Mouse (Mus musculus) heart, embryonic 11.5 days (tissue): ENCODE results near the gene Slc16a13. TPM values are rescaled to one million over a fixed set of nuclear protein-coding genes. Genes with fewer than 3 reads are reported as not detected.

Source experiments
- ATAC-seq: fragments of 200-750 bp; cut with Nextera tagmentation; replicated peaks from 2 replicates; pipeline ENCODE4 v1.8.0; 2017; ENCODE audit warnings: moderate library complexity; ENCODE audit not compliant: insufficient number of reproducible peaks, low FRiP score, low TSS enrichment
- H3K27ac ChIP-seq: fragments of 300-500 bp; sonication (generic); 2 replicates; pipeline ENCODE4 v1.5.1; 2014; ENCODE audit warnings: mild to moderate bottlenecking, low read depth, low read length
- H3K27me3 ChIP-seq: fragments of 300-500 bp; sonication (generic); 2 replicates; pipeline ENCODE4 v1.6.1; 2014; ENCODE audit warnings: mild to moderate bottlenecking, low read length, mixed read lengths; ENCODE audit not compliant: control insufficient read depth, insufficient read depth
- H3K36me3 ChIP-seq: fragments of 300-500 bp; sonication (generic); 2 replicates; pipeline ENCODE4 v1.6.1; 2014; ENCODE audit warnings: mild to moderate bottlenecking, low read length, moderate library complexity, mixed read lengths; ENCODE audit not compliant: control insufficient read depth, insufficient read depth
- H3K4me1 ChIP-seq: fragments of 300-500 bp; sonication (generic); 2 replicates; pipeline ENCODE4 v1.6.1; 2014; ENCODE audit warnings: low read length; ENCODE audit not compliant: control insufficient read depth, insufficient read depth
- H3K4me2 ChIP-seq: fragments of 300-500 bp; sonication (generic); 2 replicates; pipeline ENCODE4 v1.6.1; 2014; ENCODE audit warnings: mild to moderate bottlenecking, moderate library complexity
- H3K4me3 ChIP-seq: fragments of 300-500 bp; sonication (generic); 2 replicates; pipeline ENCODE4 v1.5.1; 2014; ENCODE audit warnings: low read depth, low read length
- H3K9ac ChIP-seq: fragments of 300-500 bp; sonication (generic); 2 replicates; pipeline ENCODE4 v1.6.1; 2014; ENCODE audit warnings: mild to moderate bottlenecking, low read depth, low read length, moderate library complexity
- H3K9me3 ChIP-seq: fragments of 300-500 bp; sonication (generic); replicated peaks from 2 replicates; pipeline ENCODE4 v1.6.1; 2016; ENCODE audit warnings: low read length; ENCODE audit not compliant: control insufficient read depth
- WGBS: fragments of 180-500 bp; shearing (Covaris S2); extraction: QIAGEN DNeasy Blood & Tissue Kit; methylation state at CpG from one replicate; pipeline ENCODE4 v1.1.7; 2014; ENCODE audit not compliant: insufficient replicate concordance; 5-methylcytosine and 5-hydroxymethylcytosine counted together
- polyA plus RNA-seq: library from polyadenylated mRNA; unstranded; fragments of >200 nt; fragmentation: Nextera tagmentation; extraction: Ambion mirVana; gene quantifications from 2 replicates; pipeline ENCODE4 v1.2.1, GENCODE M21; 2014

Slc16a13 gene
- polyA plus RNA-seq, 1 experiment from 2014 or later = 7.6 TPM

- WGBS = 87% methylated on average over 15 of the region's 15 CpGs
- H3K9me3 ChIP-seq = no peaks in the 10 kb centered on the region
- H3K9ac ChIP-seq = no peak overlapping the region
- H3K4me2 ChIP-seq = peak overlapping the region; percentile 83
- no peak for ATAC-seq
- H3K27ac ChIP-seq = no peak overlapping the region
- H3K4me1 ChIP-seq = peaks cover 27% of the 10 kb centered on the region
- no peaks in the 10 kb centered on the region for H3K36me3 ChIP-seq
- H3K4me3 ChIP-seq = no peak overlapping the region
- peaks cover 44% of the 10 kb centered on the region for H3K27me3 ChIP-seq
Observed at GRCm38 (mm10) chr11:70218741-70219470, 2.0 kb downstream of the Slc16a13 start.

DNA sequence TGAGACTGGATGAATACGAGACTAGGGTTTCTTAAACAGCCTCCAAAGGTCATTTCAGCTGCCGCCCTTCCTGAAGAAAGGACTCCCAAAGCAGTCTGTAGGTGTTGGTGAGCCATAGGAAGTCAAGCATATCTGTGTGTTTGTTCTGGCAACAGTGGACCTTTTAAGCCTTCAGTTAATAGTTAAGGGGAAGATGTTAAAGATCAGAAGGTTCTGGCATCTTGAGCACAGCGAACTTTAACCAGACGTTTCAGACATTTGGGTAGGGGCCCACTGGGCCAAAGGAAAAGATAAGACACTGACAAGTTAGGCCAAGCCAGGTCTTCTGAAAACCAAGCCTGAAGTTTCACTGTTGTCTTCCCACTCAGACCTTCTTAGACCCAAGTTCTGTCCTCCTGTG is 2.8 kb downstream of the Slc16a13 start:
- ATAC-seq = no peak
- Histone ChIP-seq H3K9me3 (no peaks in the 10 kb centered on the region), H3K36me3 (no peaks in the 10 kb centered on the region), H3K27me3 (peaks cover 52% of the 10 kb centered on the region), H3K4me2 (no peak overlapping the region), H3K9ac (no peak overlapping the region), H3K27ac (no peak overlapping the region), H3K4me3 (no peak overlapping the region), H3K4me1 (peaks cover 29% of the 10 kb centered on the region)
- 63% methylated on average over 4 of the region's 4 CpGs for WGBS

GRCm38 (mm10) chr11:70216103-70216502 is 4.8 kb downstream of the Slc16a13 start:
- ATAC-seq = no peak
- no peak overlapping the region for H3K9ac ChIP-seq
- peaks cover 21% of the 10 kb centered on the region for H3K4me1 ChIP-seq
- WGBS = 47% methylated on average over 3 of the region's 3 CpGs
- no peak overlapping the region for H3K27ac ChIP-seq
- no peak overlapping the region for H3K4me3 ChIP-seq
- H3K36me3 ChIP-seq = no peaks in the 10 kb centered on the region
- no peaks in the 10 kb centered on the region for H3K9me3 ChIP-seq
- H3K4me2 ChIP-seq = no peak overlapping the region
- peaks cover 57% of the 10 kb centered on the region for H3K27me3 ChIP-seq

- peaks cover 20% of the 10 kb centered on the region for H3K4me1 ChIP-seq
- H3K9ac ChIP-seq = no peak overlapping the region
- H3K27me3 ChIP-seq = peaks cover 57% of the 10 kb centered on the region
- H3K4me3 ChIP-seq = no peak overlapping the region
- ATAC-seq = no peak
- H3K36me3 ChIP-seq = no peaks in the 10 kb centered on the region
- H3K9me3 ChIP-seq = no peaks in the 10 kb centered on the region
- no peak overlapping the region for H3K27ac ChIP-seq
- H3K4me2 ChIP-seq = peak overlapping the region; percentile 72; the same call in 1 of the 2 replicates
- 12% methylated on average over 22 of the region's 22 CpGs for WGBS
Observed at GRCm38 (mm10) chr11:70215301-70215700, 5.6 kb downstream of the Slc16a13 start.

- peaks cover 57% of the 10 kb centered on the region for H3K27me3 ChIP-seq
- peak overlapping the region; percentile 72 for H3K4me2 ChIP-seq
- peak overlapping the region; percentile 45 for H3K4me3 ChIP-seq
- no peak overlapping the region for H3K9ac ChIP-seq
- H3K4me1 ChIP-seq = peaks cover 16% of the 10 kb centered on the region
- WGBS = 11% methylated on average over 18 of the region's 18 CpGs
- no peaks in the 10 kb centered on the region for H3K9me3 ChIP-seq
- ATAC-seq = no peak
- H3K27ac ChIP-seq = no peak overlapping the region
- no peaks in the 10 kb centered on the region for H3K36me3 ChIP-seq
Observed at GRCm38 (mm10) chr11:70214856-70215209, 6.0 kb downstream of the Slc16a13 start.

- peaks cover 57% of the 10 kb centered on the region for H3K27me3 ChIP-seq
- H3K4me2 ChIP-seq = peak overlapping the region; percentile 72
- WGBS = 1% methylated on average over 45 of the region's 46 CpGs
- peak; percentile 37; the same call in 1 of the 2 replicates for ATAC-seq
- H3K27ac ChIP-seq = no peak overlapping the region
- peak overlapping the region; percentile 45 for H3K4me3 ChIP-seq
- H3K9me3 ChIP-seq = no peaks in the 10 kb centered on the region
- H3K36me3 ChIP-seq = no peaks in the 10 kb centered on the region
- H3K9ac ChIP-seq = peak overlapping the region; percentile 63; the same call in 1 of the 2 replicates
- H3K4me1 ChIP-seq = peaks cover 16% of the 10 kb centered on the region
Observed at GRCm38 (mm10) chr11:70214191-70214855, 6.5 kb downstream of the Slc16a13 start.

DNA sequence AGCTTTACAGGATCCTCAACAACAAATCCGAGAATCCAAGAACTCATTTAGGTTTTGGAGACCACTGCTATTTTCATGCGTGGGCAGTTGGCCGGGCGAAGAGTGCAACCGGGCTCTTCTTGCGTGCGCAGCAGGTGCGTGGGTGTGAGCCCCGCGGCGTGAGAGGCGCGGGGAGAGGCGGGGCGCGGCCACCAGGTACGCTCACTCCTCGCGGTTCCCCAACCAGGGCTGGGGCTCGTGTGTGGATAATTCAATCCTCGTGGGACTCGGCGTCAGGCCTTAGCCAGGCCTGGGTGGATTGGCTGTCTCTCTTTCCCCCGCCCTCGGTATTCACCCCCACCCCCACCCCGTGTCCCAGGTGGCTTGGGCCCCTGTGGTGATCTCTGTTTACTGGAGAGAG is 7.1 kb downstream of the Slc16a13 start:
- no peak for ATAC-seq
- peak overlapping the region; percentile 45 for H3K4me3 ChIP-seq
- no peaks in the 10 kb centered on the region for H3K9me3 ChIP-seq
- no peak overlapping the region for H3K27ac ChIP-seq
- 12% methylated on average over 26 of the region's 26 CpGs for WGBS
- H3K36me3 ChIP-seq = no peaks in the 10 kb centered on the region
- H3K9ac ChIP-seq = no peak overlapping the region
- H3K4me1 ChIP-seq = peaks cover 16% of the 10 kb centered on the region
- H3K27me3 ChIP-seq = peaks cover 55% of the 10 kb centered on the region
- H3K4me2 ChIP-seq = peak overlapping the region; percentile 72

GRCm38 (mm10) chr11:70212896-70213295 is 8.0 kb downstream of the Slc16a13 start:
- Histone ChIP-seq H3K4me2 (no peak overlapping the region), H3K9ac (no peak overlapping the region), H3K4me1 (peaks cover 16% of the 10 kb centered on the region), H3K4me3 (no peak overlapping the region), H3K36me3 (no peaks in the 10 kb centered on the region), H3K9me3 (no peaks in the 10 kb centered on the region), H3K27me3 (peaks cover 52% of the 10 kb centered on the region), H3K27ac (no peak overlapping the region)
- no peak for ATAC-seq
- WGBS = 17% methylated on average over 9 of the region's 9 CpGs
